ENCODE assay signal across 16 mouse cellular contexts in the genomic region with DNA sequence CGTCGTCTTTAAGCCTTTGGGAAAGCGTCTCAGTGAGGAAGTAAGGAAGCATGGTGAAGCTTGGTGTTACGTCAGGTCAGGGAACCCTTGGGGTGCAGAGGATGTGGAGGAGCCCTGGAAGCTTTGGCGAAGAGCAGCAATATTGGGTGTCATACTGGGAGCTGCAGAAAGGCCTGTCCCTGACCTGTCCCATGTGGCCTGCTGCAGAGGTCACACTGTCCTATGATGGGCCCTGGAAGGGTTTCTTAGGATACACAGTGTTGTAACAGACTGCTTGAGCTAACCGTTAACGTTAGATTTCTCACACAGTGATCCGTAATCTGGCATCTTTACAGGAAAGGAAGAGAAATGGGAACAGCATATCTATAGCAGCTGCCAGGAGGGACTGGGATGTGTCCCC. TPM values are rescaled to one million over a fixed set of nuclear protein-coding genes. Genes with fewer than 3 reads are reported as not detected.
DNase-seq lines count a peak whose midpoint lies in the region; ATAC-seq and TF ChIP-seq lines count a peak whose summit lies in the region.
"Had no signal": no experiment of that assay in that cellular context is flagged by ENCODE, and none has a peak within 500 bp of the region (broad histone marks: within the 10 kb centered on the region; RNA-seq: fewer than 3 reads in every experiment).

No protein-coding gene starts in this region.

- H3K9ac ChIP-seq in forebrain, embryonic 11.5 days (ENCODE audit: low read length) = no peak overlapping the region
- H3K9ac ChIP-seq in lung, embryonic 15.5 days = no peak overlapping the region
- no peak overlapping the region for H3K9ac ChIP-seq in lung, postnatal 0 days (replicated peaks; ENCODE audit: low read depth)
- H3K9ac ChIP-seq in hindbrain, postnatal 0 days (replicated peaks; ENCODE audit: low read length) = peak overlapping the region; percentile 13; the same call in 1 of the 2 replicates

- H3K4me3 ChIP-seq in forebrain, embryonic 11.5 days (ENCODE audit: low read depth, low read length) = no peak overlapping the region
- no peak overlapping the region for H3K4me3 ChIP-seq in forebrain, embryonic 10.5 days
- no peak overlapping the region for H3K4me3 ChIP-seq in lung, embryonic 15.5 days
- no peak overlapping the region for H3K4me3 ChIP-seq in lung, postnatal 0 days (ENCODE audit: low read depth, low read length)
- peak overlapping the region; percentile 94 for H3K4me3 ChIP-seq in hindbrain, postnatal 0 days (ENCODE audit: low read length)

- no peak for DNase-seq in forebrain, embryonic 11.5 days (ENCODE audit: low spot score)
- no peak for DNase-seq in forebrain, embryonic 10.5 days (ENCODE audit: extremely low spot score, low spot score)
- DNase-seq in lung, postnatal 0 days (ENCODE audit: low spot score) = no peak
- DNase-seq in hindbrain, postnatal 0 days (ENCODE audit: low spot score) = no peak
- peak; percentile 37 for DNase-seq in skeletal muscle tissue, adult 2 months (ENCODE audit: low read depth, low spot score)
- DNase-seq in frontal cortex, postnatal 25 days (ENCODE audit: low spot score in 2 of 2) = no peak
- no peak for DNase-seq in ovary, postnatal 10 days (ENCODE audit: low spot score)
- DNase-seq: B cell, adult 2 months; embryo, embryonic 11 days; gastrocnemius, adult 2 months; lung, postnatal 14 days had no signal

- WGBS in forebrain, embryonic 11.5 days = 87% methylated on average over 8 of the region's 8 CpGs
- 90% methylated on average over 8 of the region's 8 CpGs for WGBS in forebrain, embryonic 10.5 days
- WGBS in lung, embryonic 15.5 days = 62% methylated on average over 8 of the region's 8 CpGs
- 61% methylated on average over 8 of the region's 8 CpGs for WGBS in lung, postnatal 0 days
- WGBS in hindbrain, postnatal 0 days = 62% methylated on average over 8 of the region's 8 CpGs

- no peak overlapping the region for H3K27ac ChIP-seq in forebrain, embryonic 11.5 days (ENCODE audit: low read depth, low read length)
- H3K27ac ChIP-seq in forebrain, embryonic 10.5 days = no peak overlapping the region
- no peak overlapping the region for H3K27ac ChIP-seq in lung, embryonic 15.5 days
- no peak overlapping the region for H3K27ac ChIP-seq in lung, postnatal 0 days (ENCODE audit: low read length)
- H3K27ac ChIP-seq in hindbrain, postnatal 0 days = no peak overlapping the region

- peaks cover 9% of the 10 kb centered on the region; the same call in 1 of the 2 replicates for H3K4me1 ChIP-seq in forebrain, embryonic 11.5 days (replicated peaks; ENCODE audit: control insufficient read depth, insufficient read depth, low read length)
- H3K4me1 ChIP-seq in forebrain, embryonic 10.5 days = peaks cover 60% of the 10 kb centered on the region
- peaks cover 30% of the 10 kb centered on the region for H3K4me1 ChIP-seq in lung, embryonic 15.5 days
- peaks cover 13% of the 10 kb centered on the region; the same call in 1 of the 2 replicates for H3K4me1 ChIP-seq in lung, postnatal 0 days (ENCODE audit: insufficient read depth, low read depth, low read length)
- peaks cover 23% of the 10 kb centered on the region for H3K4me1 ChIP-seq in hindbrain, postnatal 0 days (ENCODE audit: insufficient read depth, low read length)

- 0 out of 2 replicates have a peak overlapping the region, but pooled peaks have one; percentile 2 for H3K4me2 ChIP-seq in forebrain, embryonic 11.5 days (ENCODE audit: low read depth, low read length, severe bottlenecking)
- H3K4me2 ChIP-seq in lung, embryonic 15.5 days = peak overlapping the region; percentile 33; the same call in 1 of the 2 replicates
- no peak overlapping the region for H3K4me2 ChIP-seq in lung, postnatal 0 days (replicated peaks; ENCODE audit: low read depth, low read length)
- H3K4me2 ChIP-seq in hindbrain, postnatal 0 days (ENCODE audit: low read depth, low read length) = peak overlapping the region; percentile 84

- H3K9me3 ChIP-seq in forebrain, embryonic 11.5 days (ENCODE audit: control insufficient read depth, low read length) = no peaks in the 10 kb centered on the region
- no peaks in the 10 kb centered on the region for H3K9me3 ChIP-seq in forebrain, embryonic 10.5 days
- no peaks in the 10 kb centered on the region for H3K9me3 ChIP-seq in lung, embryonic 15.5 days
- no peaks in the 10 kb centered on the region for H3K9me3 ChIP-seq in lung, postnatal 0 days (ENCODE audit: low read length)
- no peaks in the 10 kb centered on the region for H3K9me3 ChIP-seq in hindbrain, postnatal 0 days (ENCODE audit: low read length)

- H3K27me3 ChIP-seq in forebrain, embryonic 11.5 days (ENCODE audit: control insufficient read depth, insufficient read depth, low read length) = no peaks in the 10 kb centered on the region
- H3K27me3 ChIP-seq in forebrain, embryonic 10.5 days (ENCODE audit: poor library complexity, severe bottlenecking) = peaks cover 11% of the 10 kb centered on the region
- 0 out of 2 replicates have a peak, but pooled peaks cover 3% of the 10 kb centered on the region for H3K27me3 ChIP-seq in lung, embryonic 15.5 days
- H3K27me3 ChIP-seq in lung, postnatal 0 days (replicated peaks; ENCODE audit: insufficient read depth, low read length) = no peaks in the 10 kb centered on the region
- H3K27me3 ChIP-seq in hindbrain, postnatal 0 days (ENCODE audit: insufficient read depth, low read length) = no peaks in the 10 kb centered on the region

- TF ChIP-seq CTCF in lung, postnatal 0 days (IDR thresholded peaks at IDR 0.05) = no peak
- no peak for TF ChIP-seq CTCF in hindbrain, postnatal 0 days (IDR thresholded peaks at IDR 0.05; ENCODE audit: low read depth)

- ATAC-seq in forebrain, embryonic 11.5 days (replicated peaks; ENCODE audit: low FRiP score) = no peak
- ATAC-seq in lung, embryonic 15.5 days (ENCODE audit: borderline replicate concordance, extremely low read depth, low FRiP score, low TSS enrichment) = no peak
- no peak for ATAC-seq in lung, postnatal 0 days
- ATAC-seq in hindbrain, postnatal 0 days = no peak
- ATAC-seq: Patski had no signal

- H3K36me3 ChIP-seq in forebrain, embryonic 11.5 days (ENCODE audit: control insufficient read depth, insufficient read depth, low read length) = no peaks in the 10 kb centered on the region; the same call in 1 of the 2 replicates
- H3K36me3 ChIP-seq in forebrain, embryonic 10.5 days (replicated peaks) = peaks cover 47% of the 10 kb centered on the region
- no peaks in the 10 kb centered on the region for H3K36me3 ChIP-seq in lung, embryonic 15.5 days
- no peaks in the 10 kb centered on the region for H3K36me3 ChIP-seq in lung, postnatal 0 days (ENCODE audit: insufficient read depth, low read length)
- H3K36me3 ChIP-seq in hindbrain, postnatal 0 days (ENCODE audit: insufficient read depth, low read length) = no peaks in the 10 kb centered on the region

- no peak for TF ChIP-seq EP300 in lung, postnatal 0 days (IDR thresholded peaks at IDR 0.05)

RNA-seq across cellular contexts. Expression of a gene that starts 3.7 kb away (rescaled TPM):
- polyA plus RNA-seq in forebrain, embryonic 11.5 days (2014; fragmentation: Nextera tagmentation; extraction: Ambion mirVana) = 23.5 and 25.5 TPM in 2 replicates
- 13.6 and 15.6 TPM in 2 replicates for polyA plus RNA-seq in forebrain, embryonic 10.5 days (2016; fragmentation: Nextera tagmentation; extraction: Ambion mirVana)
- 13.0 and 13.1 TPM in 2 replicates for polyA plus RNA-seq in lung, embryonic 15.5 days (2015; fragmentation: Nextera tagmentation; extraction: Ambion mirVana)
- 9.0 and 10.9 TPM in 2 replicates for polyA plus RNA-seq in lung, postnatal 0 days (2015; fragmentation: Nextera tagmentation; extraction: Ambion mirVana)
- 109 and 114 TPM in 2 replicates for total RNA-seq in hindbrain, postnatal 0 days (2014; rRNA removed)
- polyA plus RNA-seq in hindbrain, postnatal 0 days (2015; fragmentation: Nextera tagmentation; extraction: Ambion mirVana) = 25.0 and 26.5 TPM in 2 replicates

RNA-seq across cellular contexts. Expression of a gene that starts 44.1 kb away (rescaled TPM):
- polyA plus RNA-seq in forebrain, embryonic 11.5 days (2014; fragmentation: Nextera tagmentation; extraction: Ambion mirVana) = 14.9 and 15.7 TPM in 2 replicates
- polyA plus RNA-seq in forebrain, embryonic 10.5 days (2016; fragmentation: Nextera tagmentation; extraction: Ambion mirVana) = 15.2 and 15.8 TPM in 2 replicates
- 12.6 and 13.6 TPM in 2 replicates for polyA plus RNA-seq in lung, embryonic 15.5 days (2015; fragmentation: Nextera tagmentation; extraction: Ambion mirVana)
- polyA plus RNA-seq in lung, postnatal 0 days (2015; fragmentation: Nextera tagmentation; extraction: Ambion mirVana) = 4.2 and 5.2 TPM in 2 replicates
- 5.8 and 10.0 TPM in 2 replicates for total RNA-seq in hindbrain, postnatal 0 days (2014; rRNA removed)
- 9.1 and 9.3 TPM in 2 replicates for polyA plus RNA-seq in hindbrain, postnatal 0 days (2015; fragmentation: Nextera tagmentation; extraction: Ambion mirVana)

RNA-seq across cellular contexts. Expression of a gene that starts 52.0 kb away (rescaled TPM):
- not detected in 2 replicates for polyA plus RNA-seq in forebrain, embryonic 11.5 days (2014; fragmentation: Nextera tagmentation; extraction: Ambion mirVana)
- polyA plus RNA-seq in forebrain, embryonic 10.5 days (2016; fragmentation: Nextera tagmentation; extraction: Ambion mirVana) = not detected in 2 replicates
- polyA plus RNA-seq in lung, embryonic 15.5 days (2015; fragmentation: Nextera tagmentation; extraction: Ambion mirVana) = not detected in 2 replicates
- polyA plus RNA-seq in lung, postnatal 0 days (2015; fragmentation: Nextera tagmentation; extraction: Ambion mirVana) = not detected in 2 replicates
- not detected in 2 replicates for total RNA-seq in hindbrain, postnatal 0 days (2014; rRNA removed)
- polyA plus RNA-seq in hindbrain, postnatal 0 days (2015; fragmentation: Nextera tagmentation; extraction: Ambion mirVana) = not detected in 2 replicates
- total RNA-seq: adrenal gland, postnatal 4 days; gastrocnemius, adult 2 months; left cerebral cortex, postnatal 10 days had no signal
- polyA plus RNA-seq: kidney, embryonic 14.5 days; Patski had no signal
